Mouse (Mus musculus) layer of hippocampus, adult 9-11 months (tissue): ENCODE measurements around the gene Tmem171.

Source experiments
- DNase-seq: peaks from one replicate; pipeline ENCODE4 v3.0.0; 2022

Tmem171 gene

GRCm38 (mm10) chr13:98694773-98695314, at the start of gene Tmem171:
Gene Tmem171 (minus strand): TSS chr13:98694834.
- DNase-seq = no peak

GRCm38 (mm10) chr13:98743829-98744228, 49.2 kb upstream of the Tmem171 start:
- no peak for DNase-seq

GRCm38 (mm10) chr13:98743214-98743613, 48.6 kb upstream of the Tmem171 start:
- DNase-seq = no peak

GRCm38 (mm10) chr13:98738213-98738612, 43.6 kb upstream of the Tmem171 start:
- DNase-seq = no peak

GRCm38 (mm10) chr13:98733292-98733691, 38.7 kb upstream of the Tmem171 start:
- no peak for DNase-seq

GRCm38 (mm10) chr13:98729271-98730062, 34.8 kb upstream of the Tmem171 start:
- DNase-seq = peak; percentile 32

GRCm38 (mm10) chr13:98726494-98726893, 31.9 kb upstream of the Tmem171 start:
- peak; percentile 27 for DNase-seq

GRCm38 (mm10) chr13:98723430-98723829, 28.8 kb upstream of the Tmem171 start:
- DNase-seq = no peak

- DNase-seq = no peak
These were observed 27.7 kb upstream of the Tmem171 start for GRCm38 (mm10) chr13:98722296-98722695.

GRCm38 (mm10) chr13:98716176-98716575, 21.5 kb upstream of the Tmem171 start:
- DNase-seq = no peak

GRCm38 (mm10) chr13:98715443-98715990, 20.9 kb upstream of the Tmem171 start:
- DNase-seq = no peak

GRCm38 (mm10) chr13:98710655-98711054, 16.0 kb upstream of the Tmem171 start:
- DNase-seq = no peak

- DNase-seq = no peak
These were observed 15.6 kb upstream of the Tmem171 start for GRCm38 (mm10) chr13:98710236-98710635.

- no peak for DNase-seq
These were observed 10.9 kb upstream of the Tmem171 start for GRCm38 (mm10) chr13:98705501-98705900.

- DNase-seq = no peak
These were observed 9.2 kb upstream of the Tmem171 start for GRCm38 (mm10) chr13:98703786-98704185.

- DNase-seq = no peak
These were observed 7.7 kb upstream of the Tmem171 start for GRCm38 (mm10) chr13:98702361-98702760.

- no peak for DNase-seq
These were observed 6.7 kb upstream of the Tmem171 start for GRCm38 (mm10) chr13:98701309-98701675.

- DNase-seq = no peak
These were observed 6.2 kb upstream of the Tmem171 start for GRCm38 (mm10) chr13:98700661-98701308.

- DNase-seq = no peak
These were observed 5.4 kb upstream of the Tmem171 start for GRCm38 (mm10) chr13:98699982-98700540.

- DNase-seq = no peak
These were observed 4.6 kb upstream of the Tmem171 start for GRCm38 (mm10) chr13:98699051-98699744.

- DNase-seq = no peak
These were observed 2.1 kb upstream of the Tmem171 start for GRCm38 (mm10) chr13:98696716-98697115.

- DNase-seq = no peak
These were observed 912 bp upstream of the Tmem171 start for GRCm38 (mm10) chr13:98695546-98695945.

GRCm38 (mm10) chr13:98693316-98693715, 1.3 kb downstream of the Tmem171 start:
- no peak for DNase-seq
